Mouse (Mus musculus) erythroid progenitor cell, adult 5-6 weeks (primary cell): ENCODE measurements around the gene D430041D05Rik. TPM values are rescaled to one million over a fixed set of nuclear protein-coding genes. Genes with fewer than 3 reads are reported as not detected.
A peak's percentile ranks its signal among the peaks of the same experiment; 100 is the strongest.
"Not testable (repeated sequence)": the region's sequence is repeated elsewhere in the genome, so short reads cannot be mapped to it uniquely, and the experiment has no call there.

Experiments used
- ATAC-seq: replicated peaks from 2 replicates; pipeline ENCODE4 v1.8.0; 2016; ENCODE audit warnings: moderate number of reproducible peaks, mild to moderate bottlenecking, moderate TSS enrichment, inconsistent platforms; ENCODE audit not compliant: poor library complexity, low FRiP score, severe bottlenecking
- total RNA-seq, 2 experiments: library from RNA; stranded (forward) in 1 of 2; stranded (reverse) in 1 of 2; fragments of 150-400 nt in 1 of 2; fragments of 186-747, 209-891 nt in 1 of 2; gene quantifications; 2 replicates each; pipeline versions ENCODE4 v1.2.3 to v1.2.4; 2015 to 2017; ENCODE audit warnings: low replicate concordance in 2 of 2

Gene D430041D05Rik
- total RNA-seq, 2 experiments from 2014 or later, result not detected

DNA sequence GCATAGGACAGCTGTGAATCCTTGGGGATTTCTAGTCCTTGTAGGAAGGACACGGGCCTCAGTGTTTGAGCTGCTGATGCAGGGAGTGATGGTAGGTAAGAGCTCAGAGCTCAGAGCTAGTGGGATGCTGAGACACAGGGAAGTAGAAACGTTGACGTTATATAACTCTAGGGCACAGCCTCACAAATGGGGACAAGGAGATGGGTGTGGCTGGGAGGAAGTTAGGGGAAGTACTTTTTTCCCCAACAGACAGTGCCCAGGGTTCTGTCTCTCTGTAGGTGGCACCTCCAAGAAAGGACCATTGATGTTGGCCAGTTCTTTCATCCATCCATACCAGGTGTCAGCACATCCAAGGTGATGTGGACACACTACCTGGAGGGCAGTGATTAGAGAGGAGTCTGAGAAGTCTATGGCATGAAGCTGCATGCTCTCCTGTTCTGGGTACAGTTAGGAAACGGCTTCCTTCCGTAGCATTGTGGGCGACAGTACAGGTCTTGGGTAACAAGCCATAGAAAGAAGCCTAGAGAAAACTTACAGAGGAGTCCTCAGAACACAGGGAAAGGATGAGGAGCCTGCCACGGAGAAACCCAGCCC is 278.4 kb downstream of the D430041D05Rik start:
- no peak for ATAC-seq

DNA sequence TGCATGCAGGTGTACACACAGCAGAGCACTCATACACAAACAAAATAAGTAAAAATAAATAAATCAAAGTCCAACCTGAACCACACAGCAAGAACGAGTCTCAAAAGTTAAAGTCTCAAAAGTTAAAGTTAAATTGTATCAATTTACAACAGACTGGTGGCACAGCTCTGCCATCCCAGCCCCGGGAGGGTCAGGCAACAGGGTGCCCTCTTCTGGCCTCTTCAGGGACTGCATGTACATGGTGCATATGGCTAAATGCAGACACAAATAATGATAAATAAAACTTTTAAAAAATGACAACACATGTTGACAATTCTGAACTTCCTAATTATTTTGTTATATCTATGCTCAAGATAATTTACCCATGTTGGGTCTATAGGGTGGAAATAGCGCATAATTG is 279.8 kb downstream of the D430041D05Rik start:
- peak; percentile 64 for ATAC-seq

GRCm38 (mm10) chr2:104130165-104130564 is 280.6 kb downstream of the D430041D05Rik start:
- ATAC-seq, result peak; percentile 96

GRCm38 (mm10) chr2:104128803-104129531 is 281.8 kb downstream of the D430041D05Rik start:
- no peak for ATAC-seq

DNA sequence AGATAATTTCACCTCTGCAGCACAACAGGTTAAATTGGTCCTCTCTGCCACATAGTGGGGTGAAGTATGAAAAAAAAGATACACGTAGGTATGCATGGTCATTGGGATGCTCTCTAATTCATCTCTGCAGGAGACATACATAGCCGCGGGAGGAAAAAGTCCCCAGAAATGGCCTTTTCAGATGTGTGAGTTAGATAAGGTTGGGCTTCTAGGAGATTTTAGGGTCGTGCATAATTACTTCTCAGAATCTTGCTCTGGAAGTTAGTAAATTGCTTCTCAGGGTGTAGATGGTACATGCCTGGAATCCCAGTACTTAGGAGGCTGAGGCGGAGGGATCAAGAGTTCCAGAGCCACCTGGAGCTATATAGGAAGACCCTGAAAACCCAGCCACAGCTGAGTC is 286.7 kb downstream of the D430041D05Rik start:
- no peak for ATAC-seq

DNA sequence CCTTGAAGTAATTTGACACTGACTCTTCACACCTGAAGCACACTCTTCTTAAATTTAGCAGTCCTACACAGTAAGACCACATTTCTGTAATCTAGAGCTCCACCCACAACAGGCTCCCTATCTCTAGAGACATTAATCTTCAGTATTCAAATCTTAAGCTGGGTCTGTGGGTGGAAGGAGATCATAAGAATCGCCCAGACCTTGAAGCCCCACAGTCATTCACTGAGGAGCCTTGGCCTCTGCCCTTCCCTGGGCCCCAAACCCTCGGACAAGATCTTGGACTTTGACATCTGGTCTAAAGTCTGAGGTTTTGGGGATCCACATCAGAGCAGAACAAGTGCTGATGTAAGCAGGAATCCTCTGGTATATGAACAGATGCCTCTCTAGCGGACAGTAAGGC is 287.3 kb downstream of the D430041D05Rik start:
- ATAC-seq, result peak; percentile 7; the same call in 1 of the 2 replicates

DNA sequence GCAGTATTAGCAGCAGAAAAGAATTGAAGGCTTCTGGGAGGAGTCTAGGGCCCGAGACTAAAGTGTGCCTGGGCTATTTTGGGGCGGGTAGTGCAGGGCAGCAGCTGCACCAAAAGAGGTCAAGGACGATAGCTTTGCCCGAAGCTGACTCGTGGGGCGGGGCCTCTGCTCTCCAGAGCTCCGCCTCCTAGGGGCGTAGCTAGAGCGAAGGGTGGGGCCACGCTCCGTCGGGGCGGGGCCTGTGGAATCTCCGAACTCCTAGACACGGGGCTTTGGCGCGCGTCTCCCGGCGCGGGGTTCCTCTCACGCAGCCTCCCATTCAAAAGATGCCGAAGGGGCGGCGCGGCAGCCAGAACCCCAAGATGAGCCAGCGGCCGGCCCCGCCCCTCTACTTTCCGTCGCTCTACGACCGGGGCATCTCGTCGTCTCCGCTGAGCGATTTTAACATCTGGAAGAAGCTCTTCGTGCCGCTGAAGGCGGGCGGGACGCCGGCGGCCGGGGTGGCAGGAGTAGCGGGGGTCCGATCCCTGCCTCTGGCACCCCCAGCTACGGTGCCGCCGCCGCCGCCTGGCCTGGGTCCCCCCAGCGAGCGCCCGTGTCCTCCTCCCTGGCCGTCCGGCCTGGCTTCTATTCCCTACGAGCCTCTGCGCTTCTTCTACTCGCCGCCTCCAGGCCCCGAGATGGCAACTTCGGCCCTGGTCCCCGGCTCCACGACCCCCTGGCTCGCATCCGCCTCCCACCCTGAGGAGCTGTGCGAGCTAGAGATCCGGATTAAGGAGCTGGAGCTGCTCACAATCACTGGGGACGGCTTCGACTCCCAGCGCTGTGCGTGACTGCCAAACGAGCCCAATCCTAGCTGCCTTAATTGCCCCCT is 288.1 kb downstream of the D430041D05Rik start, which contains the start of gene A930018P22Rik:
TSS of gene A930018P22Rik (plus strand) at position 265 of the 874 bp plus-strand sequence.
- ATAC-seq, result peak; percentile 81

GRCm38 (mm10) chr2:104121681-104122504 is 288.9 kb downstream of the D430041D05Rik start:
- peak; percentile 77 for ATAC-seq

GRCm38 (mm10) chr2:104120312-104120711 is 290.5 kb downstream of the D430041D05Rik start:
- ATAC-seq, result no peak

DNA sequence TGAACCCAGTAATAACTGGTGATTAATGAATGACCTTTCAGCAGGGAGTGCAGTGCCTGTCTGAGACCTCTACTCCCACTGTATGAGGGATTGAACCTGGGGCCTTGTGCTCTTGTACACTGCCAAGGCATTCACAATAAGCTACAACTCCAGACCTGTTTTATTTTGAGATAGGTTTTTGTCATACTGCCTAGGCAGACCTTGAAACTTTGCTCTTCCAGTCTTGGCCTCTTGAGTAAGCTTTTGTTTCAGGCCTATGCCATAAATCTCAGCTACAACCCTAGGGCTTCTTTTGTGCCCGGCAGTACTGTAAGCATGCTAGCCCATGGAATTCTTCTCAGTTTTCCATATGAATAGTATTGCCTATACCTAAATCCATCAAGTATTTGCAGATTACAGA is 291.7 kb downstream of the D430041D05Rik start:
- no peak for ATAC-seq

GRCm38 (mm10) chr2:104117173-104117572 is 293.6 kb downstream of the D430041D05Rik start:
- not testable (repeated sequence) for ATAC-seq

DNA sequence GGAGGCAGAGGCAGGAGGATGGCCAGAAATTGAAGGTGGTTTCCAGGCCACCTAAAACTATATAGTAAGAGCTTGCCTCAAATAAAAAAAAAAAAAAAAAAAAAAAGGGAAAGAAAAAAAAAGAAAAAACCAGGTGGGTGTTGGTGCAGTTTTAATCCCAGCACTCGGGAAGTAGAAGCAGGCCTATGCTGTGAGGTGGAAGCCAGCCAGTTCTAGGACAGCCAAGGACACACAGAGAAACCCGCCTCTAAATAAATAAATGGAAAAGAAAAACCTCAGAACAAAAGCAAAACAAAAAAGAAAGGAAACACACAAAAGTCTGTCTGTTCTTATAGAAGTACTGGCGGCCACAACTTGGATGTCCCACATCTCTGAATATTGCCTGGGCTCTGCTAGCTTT is 295.9 kb downstream of the D430041D05Rik start:
- ATAC-seq, result no peak

GRCm38 (mm10) chr2:104113563-104113962 is 297.2 kb downstream of the D430041D05Rik start:
- not testable (repeated sequence) for ATAC-seq

DNA sequence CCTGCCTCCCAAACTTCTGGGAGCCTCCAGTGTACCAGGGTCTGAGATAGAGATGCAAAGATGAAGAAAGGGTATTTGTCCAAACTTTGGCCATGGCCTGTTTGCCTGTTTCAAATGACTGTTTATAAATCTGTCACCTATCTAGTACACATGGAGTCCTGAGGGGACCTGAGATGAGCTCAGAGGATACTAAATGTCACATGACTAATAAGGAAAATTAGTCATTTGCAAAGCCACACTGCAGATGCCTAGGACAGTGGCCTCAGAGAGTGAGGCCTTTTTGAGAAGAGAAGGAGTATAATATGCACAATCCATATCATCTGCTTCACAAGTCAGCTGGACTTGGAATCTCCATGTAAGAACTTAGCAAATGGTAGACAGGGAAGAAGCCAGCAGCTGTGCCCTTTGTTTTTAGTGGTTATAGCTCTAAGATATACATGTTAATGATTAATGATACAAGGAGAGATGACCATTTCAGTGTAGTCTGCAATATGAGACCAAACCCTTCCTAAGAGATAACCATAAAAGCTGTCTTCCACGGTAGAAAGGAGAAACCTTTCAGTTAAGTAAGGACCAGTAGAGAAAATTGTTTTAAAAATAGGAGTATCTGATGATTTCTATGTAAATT is 299.5 kb downstream of the D430041D05Rik start:
- ATAC-seq, result not testable (repeated sequence)

GRCm38 (mm10) chr2:104110031-104110430 is 300.8 kb downstream of the D430041D05Rik start:
- ATAC-seq, result no peak

- ATAC-seq, result no peak
Measured at GRCm38 (mm10) chr2:104109528-104109927, 301.3 kb downstream of the D430041D05Rik start.

DNA sequence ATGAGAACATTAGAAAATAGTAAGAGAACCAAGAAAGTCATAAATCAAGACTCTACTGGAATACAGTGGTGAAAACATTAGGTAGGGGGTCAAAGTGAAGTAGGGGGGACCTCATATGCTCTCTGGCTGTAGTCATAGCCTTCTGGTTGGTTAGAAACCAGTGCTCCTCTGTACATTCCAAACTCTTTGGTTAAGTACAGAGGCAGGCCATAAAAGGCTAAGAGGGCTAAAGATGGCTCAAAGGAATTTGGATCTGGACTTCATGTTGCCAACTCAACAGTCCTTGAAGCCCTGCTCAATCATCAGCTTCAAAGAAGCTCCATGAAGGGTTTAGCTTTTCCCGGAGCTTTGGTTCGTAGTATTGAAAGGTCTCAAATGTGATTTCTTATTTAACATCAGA is 301.8 kb downstream of the D430041D05Rik start:
- ATAC-seq, result not testable (repeated sequence)

GRCm38 (mm10) chr2:104104800-104105199 is 306.0 kb downstream of the D430041D05Rik start:
- ATAC-seq, result no peak

DNA sequence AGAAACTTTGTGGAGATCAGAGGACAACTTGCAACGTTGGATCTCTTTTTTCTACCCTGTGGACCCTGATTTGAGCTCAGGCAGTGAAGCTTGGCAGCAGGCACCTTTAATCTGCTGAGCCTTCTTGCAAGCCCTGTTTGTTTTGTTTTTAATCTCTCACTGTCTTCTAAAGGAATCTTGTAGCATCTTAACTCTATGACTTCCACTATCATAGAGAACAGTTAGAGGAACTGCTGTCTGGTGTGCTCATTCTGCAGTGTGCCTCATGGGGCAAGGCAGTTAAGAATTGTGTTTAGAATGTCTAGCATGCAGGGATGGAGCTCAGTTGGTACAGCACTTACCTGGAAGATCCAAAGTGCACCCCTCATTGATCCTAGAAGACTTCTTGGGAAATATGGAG is 310.9 kb downstream of the D430041D05Rik start:
- ATAC-seq, result no peak
